Mouse (Mus musculus) stomach, embryonic 14.5 days (tissue): ENCODE measurements at regions not wholly inside any gene's neighbourhood (a gene's known extent, or its start where the extent isn't known, plus 50 kb on each side); places are given as distances from the start of the nearest gene placed in this dataset.
"Not testable (repeated sequence)": the region's sequence is repeated elsewhere in the genome, so short reads cannot be mapped to it uniquely, and the experiment has no call there.

ENCODE experiments used
- ATAC-seq: fragments of 200-750 bp; cut with Nextera tagmentation; 2 replicates; pipeline ENCODE4 v1.8.0; 2017; ENCODE audit warnings: low read depth, moderate TSS enrichment; ENCODE audit not compliant: insufficient number of reproducible peaks, insufficient read depth, low FRiP score
- H3K27ac ChIP-seq: fragments of 300-500 bp; sonication (generic); 2 replicates; pipeline ENCODE4 v1.5.1; 2014; ENCODE audit warnings: mild to moderate bottlenecking, low read length, moderate library complexity, mixed read lengths
- H3K27me3 ChIP-seq: fragments of 300-500 bp; sonication (generic); 2 replicates; pipeline ENCODE4 v1.6.1; 2014; ENCODE audit warnings: low read length, control low read depth, mixed read lengths; ENCODE audit not compliant: control insufficient read depth, insufficient read depth
- H3K36me3 ChIP-seq: fragments of 300-500 bp; sonication (generic); 2 replicates; pipeline ENCODE4 v1.6.1; 2014; ENCODE audit warnings: mild to moderate bottlenecking, control low read depth, low read length, moderate library complexity, mixed read lengths; ENCODE audit not compliant: control insufficient read depth, insufficient read depth
- H3K4me1 ChIP-seq: fragments of 300-500 bp; sonication (generic); 2 replicates; pipeline ENCODE4 v1.6.1; 2014; ENCODE audit warnings: low read length, control low read depth, mixed read lengths; ENCODE audit not compliant: control insufficient read depth, insufficient read depth
- H3K4me2 ChIP-seq: fragments of 300-500 bp; sonication (generic); replicated peaks from 2 replicates; pipeline ENCODE4 v1.6.1; 2014; ENCODE audit warnings: low read depth, low read length, control low read depth
- H3K4me3 ChIP-seq: fragments of 300-500 bp; sonication (generic); 2 replicates; pipeline ENCODE4 v1.5.1; 2014; ENCODE audit warnings: low read depth, low read length, control low read depth
- H3K9ac ChIP-seq: fragments of 300-500 bp; sonication (generic); replicated peaks from 2 replicates; pipeline ENCODE4 v1.6.1; 2014; ENCODE audit warnings: low read depth, mild to moderate bottlenecking, control low read depth, low read length, moderate library complexity, mixed read lengths
- H3K9me3 ChIP-seq: fragments of 300-500 bp; sonication (generic); 2 replicates; pipeline ENCODE4 v1.6.1; 2016; ENCODE audit warnings: low read depth, low read length, control low read depth; ENCODE audit not compliant: control insufficient read depth
- WGBS: fragments of 180-500 bp; shearing (Covaris S2); extraction: QIAGEN DNeasy Blood & Tissue Kit; methylation state at CpG from one replicate; pipeline ENCODE4 v1.1.7; 2014; 5-methylcytosine and 5-hydroxymethylcytosine counted together

DNA sequence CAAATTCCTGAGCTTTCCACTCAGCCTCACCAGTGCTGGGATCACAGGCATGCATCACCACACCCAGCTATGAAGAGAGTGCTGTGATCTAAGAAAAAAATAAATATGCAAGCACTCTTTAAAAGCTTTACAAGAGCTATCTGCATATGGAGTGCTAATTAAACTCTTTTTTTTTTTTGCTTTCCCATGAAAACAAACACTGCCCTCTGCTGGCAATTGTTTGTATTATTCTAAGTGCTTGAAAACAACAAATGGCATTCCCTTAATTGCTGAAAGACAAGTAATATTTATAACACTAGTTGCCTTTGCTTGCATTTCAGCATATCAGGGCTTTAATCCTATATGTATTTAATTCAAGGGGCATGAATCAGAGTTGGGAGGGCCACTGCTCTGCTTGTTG lies 91.8 kb downstream of the 5730507C01Rik start:
- H3K4me2 ChIP-seq, H3K36me3 ChIP-seq, ATAC-seq, H3K27me3 ChIP-seq, H3K27ac ChIP-seq, H3K4me1 ChIP-seq, H3K9me3 ChIP-seq, H3K4me3 ChIP-seq, H3K9ac ChIP-seq: not testable (repeated sequence)

DNA sequence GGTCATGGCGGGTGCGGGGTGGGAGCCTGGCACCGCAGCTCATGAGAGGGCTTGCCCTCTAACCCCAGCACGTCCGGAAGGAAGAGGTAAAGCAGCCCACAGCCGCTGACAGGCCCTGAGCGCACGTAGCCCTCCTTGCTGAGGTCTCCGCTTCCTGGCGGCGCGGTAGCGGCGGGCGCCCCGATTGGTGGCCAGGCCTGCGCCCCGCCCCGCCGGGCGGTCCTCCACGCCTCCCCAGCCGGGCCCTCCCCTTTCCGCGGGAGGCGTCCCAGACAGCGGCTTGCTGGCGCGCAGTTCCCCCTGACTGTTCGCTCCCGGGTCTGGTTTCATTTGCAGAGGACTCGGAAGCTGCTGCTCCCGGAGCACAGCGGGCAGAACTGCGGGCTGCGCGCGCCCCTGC lies 95.5 kb downstream of the 5730507C01Rik start:
- Histone ChIP-seq H3K4me3 (peak overlapping the region; percentile 50), H3K4me2 (peak overlapping the region; percentile 43), H3K9me3 (no peaks in the 10 kb centered on the region), H3K9ac (peak overlapping the region; percentile 28; the same call in 1 of the 2 replicates), H3K4me1 (no peaks in the 10 kb centered on the region), H3K36me3 (no peaks in the 10 kb centered on the region), H3K27ac (peak overlapping the region; percentile 63), H3K27me3 (no peaks in the 10 kb centered on the region)
- peak; percentile 96 for ATAC-seq
- WGBS: 0% methylated on average over 27 of the region's 38 CpGs

DNA sequence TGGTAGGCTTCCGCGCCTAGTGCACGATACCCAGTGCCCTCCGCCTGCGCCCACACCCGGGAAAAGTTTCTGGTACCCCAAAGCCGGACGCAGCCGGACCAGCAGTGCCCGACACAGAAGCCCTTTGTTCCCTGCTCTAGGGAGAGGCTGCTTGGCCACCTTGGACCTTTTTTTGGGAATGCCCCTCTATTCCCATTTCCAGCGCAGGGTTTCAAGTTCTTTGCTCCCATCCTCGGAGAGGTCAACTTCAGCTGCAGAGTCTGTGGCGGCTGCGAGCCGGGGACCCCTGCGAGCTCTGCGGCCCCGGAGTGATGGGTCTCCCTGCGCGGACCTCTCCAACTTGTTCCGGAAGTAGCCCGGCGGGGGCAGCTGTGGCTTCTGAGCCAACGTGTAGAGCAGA lies 96.3 kb downstream of the 5730507C01Rik start:
- WGBS: 2% methylated on average over 22 of the region's 24 CpGs
- ATAC-seq, H3K9me3 ChIP-seq, H3K36me3 ChIP-seq, H3K27ac ChIP-seq, H3K4me1 ChIP-seq, H3K27me3 ChIP-seq: not testable (repeated sequence)
- Histone ChIP-seq H3K4me3 (peak overlapping the region; percentile 50), H3K4me2 (peak overlapping the region; percentile 43), H3K9ac (peak overlapping the region; percentile 28; the same call in 1 of the 2 replicates)
